Mouse (Mus musculus): ENCODE measurements around the gene Rbbp9. TPM values are rescaled to one million over a fixed set of nuclear protein-coding genes. Genes with fewer than 3 reads are reported as not detected.

Rbbp9 gene
- total RNA-seq, 4 experiments from 2014 or later, result 25.5 to 28.4 (median 27.4) TPM

DNA sequence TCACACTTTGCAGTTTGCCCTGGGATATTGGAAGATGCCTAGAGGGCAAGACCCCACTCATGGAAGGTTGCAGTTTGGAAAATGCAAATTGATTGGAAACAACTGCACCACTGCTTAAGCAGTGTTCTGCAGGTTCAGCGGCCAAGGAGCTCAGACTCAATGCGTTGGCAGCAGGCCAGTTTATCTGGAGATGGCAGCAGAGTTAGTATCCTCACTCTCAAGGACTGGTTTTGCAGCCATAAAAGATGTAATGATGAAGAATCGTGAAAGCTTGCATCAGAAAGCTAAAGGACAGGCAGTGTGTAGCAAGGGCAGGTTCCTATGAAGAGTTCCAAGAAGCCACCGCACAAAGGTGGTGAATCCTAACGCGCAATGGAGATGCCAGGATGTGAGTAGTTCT is 48.5 kb downstream of the Rbbp9 start:
- no peak for DNase-seq (ENCODE audit: low spot score in 2 of 2)

Other genes starting within 250 kb of the Rbbp9 start
- gene Ovol2, start 218.7 kb downstream of the Rbbp9 start, total RNA-seq (2022), result 1 to 10 TPM; 1.7 to 3.3 (median 2.3) TPM
- gene Kat14, start 181.9 kb downstream of the Rbbp9 start, total RNA-seq (2022), result 10 to 100 TPM; 32.0 to 33.9 (median 32.8) TPM
- 10 to 100 TPM in 2 of 4 experiments, 1 to 10 TPM in 2; 6.6 to 12.0 (median 10.4) TPM for gene Pet117, start 181.9 kb downstream of the Rbbp9 start, total RNA-seq (2022)
- gene Dzank1, start 23.5 kb downstream of the Rbbp9 start, total RNA-seq (2022), result 100 to 1,000 TPM; 137 to 161 (median 153) TPM
- 10 to 100 TPM; 26.1 to 30.2 (median 28.0) TPM for gene Polr3f, start 23.2 kb downstream of the Rbbp9 start, total RNA-seq (2022)
- 10 to 100 TPM; 44.7 to 60.3 (median 50.8) TPM for gene Sec23b, start 5.4 kb upstream of the Rbbp9 start, total RNA-seq (2022)
- 10 to 100 TPM; 48.3 to 77.4 (median 61.4) TPM for gene Smim26, start 43.2 kb upstream of the Rbbp9 start, total RNA-seq (2022)
- gene Dtd1, start 49.0 kb upstream of the Rbbp9 start, total RNA-seq (2022), result 10 to 100 TPM; 59.2 to 73.7 (median 68.7) TPM

Measured in layer of hippocampus, adult 8-10 months (tissue).